Mouse (Mus musculus): ENCODE data around the gene Gatad2b.
"Not testable (repeated sequence)": the region's sequence is repeated elsewhere in the genome, so short reads cannot be mapped to it uniquely, and the experiment has no call there.

Gatad2b gene

DNA sequence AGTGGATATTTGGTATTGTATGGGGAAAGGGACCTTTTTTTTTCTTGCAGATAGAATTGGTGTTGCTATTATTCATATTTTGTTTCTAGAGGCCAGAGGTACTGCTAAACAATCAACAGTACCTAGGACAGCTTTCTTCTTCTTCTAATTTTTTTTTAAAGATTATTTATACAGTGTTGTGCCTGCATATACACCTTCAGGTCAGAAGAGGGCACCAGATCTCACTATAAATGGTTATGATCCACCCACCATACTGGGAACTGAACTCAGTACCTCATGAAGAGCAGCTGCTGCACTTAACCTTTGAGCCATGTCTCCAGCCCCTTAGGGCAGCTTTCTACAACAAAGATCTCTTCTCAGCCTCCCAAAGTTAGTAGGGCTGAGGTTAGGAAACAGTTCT, 20.4 kb downstream of the Gatad2b start:
- no peak for DNase-seq (ENCODE audit: inconsistent ontology term)

DNA sequence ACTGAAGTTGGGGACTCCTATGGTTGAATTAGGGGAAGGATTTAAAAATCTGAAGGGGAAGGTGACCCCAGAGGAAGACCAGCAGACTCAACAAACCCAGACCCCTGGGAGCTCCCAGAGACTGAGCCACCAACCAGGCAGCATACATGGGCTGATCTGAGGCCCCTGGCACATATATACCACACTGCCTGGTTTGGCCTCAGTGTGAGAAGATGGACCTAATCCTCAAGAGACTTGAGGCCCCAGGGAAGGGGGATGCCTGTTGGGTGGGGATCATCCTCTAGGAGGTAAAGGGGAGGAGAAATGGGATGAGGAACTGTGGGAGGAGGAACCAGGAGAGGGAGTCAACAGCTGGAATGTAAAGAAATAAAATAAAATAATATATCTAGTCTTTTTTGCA, 21.3 kb downstream of the Gatad2b start:
- no peak for DNase-seq (ENCODE audit: inconsistent ontology term)

DNA sequence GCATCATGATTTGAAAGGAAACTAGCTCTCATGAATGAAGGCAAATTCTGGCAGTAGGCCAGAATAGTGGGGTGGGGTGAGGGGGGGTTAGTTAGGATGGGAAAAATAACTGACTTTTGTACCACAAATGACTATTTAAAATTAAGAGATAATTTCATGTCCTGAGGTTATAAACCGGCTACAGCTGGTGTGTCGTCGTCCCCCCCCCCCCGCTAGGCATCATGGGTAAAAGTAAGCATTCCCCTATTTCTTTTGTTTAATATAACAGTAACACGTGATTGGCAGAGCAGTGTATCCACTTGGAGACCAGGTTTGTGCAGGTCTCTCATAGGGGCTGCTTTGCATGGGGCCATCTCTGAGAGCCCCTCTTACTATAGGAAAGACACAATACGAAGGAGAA, 29.3 kb downstream of the Gatad2b start:
- DNase-seq (ENCODE audit: inconsistent ontology term) = peak; percentile 17

DNA sequence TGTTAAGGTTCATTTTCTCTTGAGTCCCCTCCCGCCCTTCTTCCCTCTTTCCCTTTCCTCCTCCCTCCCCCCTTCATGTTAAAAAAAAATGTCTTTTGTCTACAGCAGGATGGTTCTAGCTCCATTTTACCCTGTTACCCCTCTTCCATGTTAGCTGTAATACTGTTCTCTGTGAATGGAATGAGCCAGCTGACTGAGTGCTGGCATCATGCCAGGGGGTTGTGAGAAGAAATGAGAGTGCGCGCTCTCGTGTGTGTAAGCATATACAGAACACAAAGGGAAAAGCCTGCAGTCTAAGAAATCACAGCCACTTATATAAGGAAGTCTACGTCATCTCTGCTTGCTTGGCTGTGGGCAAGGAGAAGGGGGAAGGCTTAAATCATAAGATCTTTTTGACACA, 30.1 kb downstream of the Gatad2b start:
- peak; percentile 74 for DNase-seq (ENCODE audit: inconsistent ontology term)

DNA sequence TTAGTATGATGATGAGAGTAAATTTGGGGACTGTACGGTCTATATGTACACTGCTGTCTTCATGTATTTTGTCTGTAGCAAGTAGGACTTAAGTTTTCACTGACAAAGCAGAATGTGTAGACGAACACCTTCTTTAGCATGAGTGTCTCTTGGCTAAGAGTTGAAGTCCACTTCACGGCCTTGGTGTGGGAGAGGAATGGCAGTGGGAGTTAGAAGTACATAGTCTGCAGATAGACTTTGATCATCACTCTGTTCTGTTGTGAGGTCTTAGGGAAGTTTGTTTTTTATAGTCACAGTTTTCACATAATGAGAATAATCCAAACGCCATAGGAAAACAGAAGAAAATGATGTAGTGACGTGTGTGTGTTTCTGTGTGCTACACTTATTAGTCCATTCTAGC, 39.5 kb downstream of the Gatad2b start:
- no peak for DNase-seq (ENCODE audit: inconsistent ontology term)

DNA sequence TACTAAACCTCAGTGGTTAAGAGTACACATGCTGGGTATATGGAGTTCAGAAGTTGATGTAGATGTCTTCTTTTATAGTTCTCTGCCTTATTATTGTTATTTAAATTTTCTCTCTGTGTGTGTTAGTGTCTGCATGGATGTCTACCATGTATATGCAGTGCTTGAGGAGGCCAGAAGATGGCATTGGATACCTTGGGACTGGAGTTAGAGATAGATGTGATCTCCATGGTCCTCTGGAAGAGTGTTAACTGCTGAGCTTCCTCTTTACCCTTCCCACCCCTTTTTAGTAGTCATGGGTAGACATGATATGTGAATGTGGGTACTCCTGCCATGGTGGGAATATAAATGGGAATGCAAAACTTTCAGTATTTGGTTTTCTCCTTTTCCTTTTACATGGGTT, 42.5 kb downstream of the Gatad2b start:
- no peak for DNase-seq (ENCODE audit: inconsistent ontology term)

DNA sequence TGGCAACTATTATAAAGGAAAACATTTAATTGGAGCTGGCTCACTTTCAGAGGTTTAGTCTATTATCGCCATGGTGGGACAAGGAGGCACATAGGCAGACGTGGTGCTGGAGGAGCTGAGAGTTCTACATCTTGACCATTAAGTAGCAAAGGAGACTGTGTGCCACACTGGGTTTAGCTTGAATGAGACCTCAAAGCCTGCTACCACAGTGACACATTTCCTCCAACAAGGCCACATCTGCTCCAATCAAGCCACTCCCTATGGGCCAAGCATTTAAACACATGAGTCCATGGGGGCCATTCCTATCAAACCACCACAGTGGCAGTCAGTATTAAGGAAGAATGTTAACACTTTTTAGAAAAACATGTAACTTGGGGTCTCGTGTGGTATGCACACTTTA, 45.2 kb downstream of the Gatad2b start:
- no peak for DNase-seq (ENCODE audit: inconsistent ontology term)

DNA sequence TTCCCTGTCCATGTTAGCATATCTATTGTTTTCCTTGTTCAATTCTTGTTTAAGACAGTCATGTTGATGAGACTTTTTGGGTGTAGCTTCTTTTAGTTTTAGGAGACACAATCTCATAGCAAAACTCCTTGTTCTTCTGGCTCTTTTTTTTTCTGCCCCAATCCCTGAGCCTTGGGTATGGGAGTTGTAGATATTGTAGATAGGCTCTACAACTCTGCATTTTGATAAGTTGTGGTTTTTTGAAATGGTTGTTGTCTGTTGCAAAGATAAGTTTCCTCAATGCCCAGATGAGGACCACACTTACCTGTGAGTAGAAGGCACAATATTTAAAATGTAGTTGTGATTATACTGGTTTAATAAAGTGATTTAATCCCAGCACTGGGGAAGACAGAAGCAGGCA, 47.2 kb downstream of the Gatad2b start:
- DNase-seq (ENCODE audit: inconsistent ontology term) = no peak

DNA sequence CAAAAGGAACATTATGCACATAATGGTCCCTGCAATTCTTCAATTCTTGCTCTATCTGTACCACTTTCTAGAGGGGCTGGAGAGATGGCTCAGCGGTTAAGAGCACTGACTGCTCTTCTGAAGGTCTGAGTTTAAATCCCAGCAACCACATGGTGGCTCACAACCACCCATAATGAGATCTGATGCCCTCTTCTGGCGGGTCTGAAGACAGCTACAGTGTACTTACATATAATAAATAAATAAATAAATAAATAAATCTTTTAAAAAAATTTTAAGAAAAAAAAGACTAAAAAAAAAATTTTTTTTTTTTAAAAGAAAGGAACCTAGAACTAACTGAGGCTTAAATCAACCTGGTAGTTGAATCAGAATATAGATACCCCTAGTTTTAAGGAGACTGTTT, 49.9 kb downstream of the Gatad2b start:
- DNase-seq (ENCODE audit: inconsistent ontology term) = not testable (repeated sequence)

DNA sequence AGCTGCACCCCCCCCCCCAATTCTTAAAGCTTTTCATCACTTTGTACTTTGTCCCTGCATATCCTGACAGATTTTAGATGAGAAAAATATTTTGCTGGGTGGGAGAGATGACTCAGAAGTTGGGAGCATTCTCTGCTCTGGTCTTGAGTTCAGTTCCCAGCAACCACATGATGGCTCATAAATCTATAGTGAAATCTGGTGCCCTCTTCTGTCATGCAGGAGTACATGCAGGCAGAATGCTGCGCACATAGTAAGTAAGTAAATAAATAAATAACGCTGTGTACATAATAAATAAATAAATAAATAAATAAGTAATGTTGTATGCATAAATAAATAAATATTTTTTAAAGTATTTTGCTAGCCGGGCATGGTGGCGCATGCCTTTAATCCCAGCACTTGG, 54.9 kb downstream of the Gatad2b start:
- no peak for DNase-seq (ENCODE audit: inconsistent ontology term)

DNA sequence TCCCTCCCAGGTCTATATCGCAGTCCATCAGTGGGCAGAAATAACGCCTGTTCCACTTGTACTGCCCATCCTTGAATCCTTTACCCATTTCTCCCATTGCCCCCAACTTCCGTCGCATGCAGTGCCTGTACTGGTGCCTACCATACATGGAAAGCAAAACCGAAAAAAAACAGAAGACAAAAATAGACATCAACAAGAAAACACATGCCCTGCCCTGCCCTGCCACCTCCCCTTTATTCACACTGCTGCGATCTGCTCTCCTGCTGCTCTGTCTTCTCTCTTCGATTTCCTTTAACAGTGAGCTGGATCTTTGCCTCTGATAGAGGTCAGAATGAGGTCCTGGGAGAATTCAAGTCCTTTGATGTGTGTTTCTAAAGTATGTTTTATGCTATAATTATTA, 65.0 kb downstream of the Gatad2b start:
- no peak for DNase-seq (ENCODE audit: inconsistent ontology term)

DNA sequence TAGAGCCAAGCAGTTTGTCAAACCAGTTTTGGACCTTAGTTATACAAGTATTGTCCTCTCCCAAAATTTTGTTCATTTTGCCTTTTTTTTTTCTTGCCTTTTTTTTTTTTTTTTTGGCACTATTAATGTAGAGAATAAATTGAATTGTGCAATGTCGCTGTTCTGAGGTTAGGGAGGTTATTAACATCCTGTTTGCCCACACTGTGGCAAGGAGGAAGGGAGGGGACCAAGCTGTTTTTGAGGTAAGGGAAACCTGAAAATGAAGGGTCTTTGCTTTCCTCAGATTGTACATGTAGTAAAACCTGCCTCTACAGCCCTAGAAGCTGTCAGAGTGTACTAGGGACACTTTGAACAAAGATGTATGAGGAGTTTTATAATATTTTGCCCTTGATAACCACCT, 66.3 kb downstream of the Gatad2b start:
- no peak for DNase-seq (ENCODE audit: inconsistent ontology term)

DNA sequence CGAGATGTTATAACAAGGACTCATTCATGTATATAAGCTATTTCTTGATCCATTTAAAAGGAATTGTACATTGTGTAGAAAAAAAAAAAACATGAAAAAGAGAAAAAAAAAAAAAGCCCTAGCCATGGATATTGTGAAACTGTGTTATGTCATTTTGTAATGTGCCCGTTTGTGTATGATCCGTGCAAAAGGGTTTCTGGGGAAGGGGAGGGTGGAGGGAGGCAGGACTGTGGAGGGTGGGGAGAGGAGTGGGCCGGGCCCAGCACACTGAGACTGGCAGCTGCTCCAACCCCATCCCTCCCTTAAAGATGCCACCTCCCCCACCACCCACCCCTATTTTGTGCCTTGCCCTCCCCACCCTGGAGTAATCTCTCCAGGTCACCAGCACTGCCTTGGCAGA, 68.5 kb downstream of the Gatad2b start:
- no peak for DNase-seq (ENCODE audit: inconsistent ontology term)

DNA sequence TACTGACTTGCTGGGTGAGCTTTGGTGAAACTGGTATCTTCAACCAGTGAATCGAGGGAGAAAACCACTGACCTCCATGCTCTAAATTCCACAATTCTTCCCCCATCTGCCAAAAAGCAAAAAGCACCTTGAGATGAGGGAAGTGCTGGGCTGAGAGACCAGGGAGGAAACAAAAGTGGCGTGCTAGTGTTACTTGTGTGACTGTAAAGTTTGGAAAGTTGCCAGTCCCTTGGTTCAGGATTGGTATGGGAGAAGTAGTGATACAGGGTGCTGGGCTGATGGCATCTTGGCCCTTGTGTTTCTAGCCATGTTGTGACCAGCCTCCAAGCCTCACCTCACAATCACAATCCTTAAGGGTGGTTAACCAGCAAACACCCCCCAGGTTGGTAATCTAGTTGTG, 69.4 kb downstream of the Gatad2b start:
- DNase-seq (ENCODE audit: inconsistent ontology term) = no peak

DNA sequence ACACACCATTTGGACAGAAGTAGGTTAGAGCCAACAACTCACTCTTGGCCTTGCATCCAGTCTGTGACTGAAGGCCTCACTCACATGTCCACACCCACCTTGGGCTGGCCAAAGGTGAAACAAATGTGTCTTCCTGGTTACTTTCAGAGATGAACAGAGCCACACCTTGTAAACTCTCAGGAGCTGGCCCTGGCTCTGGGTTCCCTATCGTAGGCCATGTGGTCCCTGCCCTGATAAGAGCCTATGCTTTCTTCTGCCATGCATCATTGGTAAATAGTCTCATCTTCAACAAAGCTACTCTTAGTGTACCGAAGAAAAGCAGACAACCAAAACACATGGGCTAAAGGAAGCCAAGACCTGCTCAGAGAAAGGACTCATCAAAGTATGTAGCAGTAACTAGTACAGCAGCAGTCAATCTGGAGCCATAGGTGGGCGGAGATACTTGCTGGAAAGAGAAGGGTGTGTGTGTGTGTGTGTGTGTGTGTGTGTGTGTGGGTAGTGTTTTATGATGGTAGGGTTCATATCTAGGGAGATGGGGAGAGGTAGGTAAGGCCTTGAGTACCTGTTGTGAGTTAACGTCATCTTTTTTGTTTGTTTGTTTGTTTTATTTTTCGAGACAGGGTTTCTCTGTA, 74.1 kb downstream of the Gatad2b start:
- no peak for DNase-seq (ENCODE audit: inconsistent ontology term)

DNA sequence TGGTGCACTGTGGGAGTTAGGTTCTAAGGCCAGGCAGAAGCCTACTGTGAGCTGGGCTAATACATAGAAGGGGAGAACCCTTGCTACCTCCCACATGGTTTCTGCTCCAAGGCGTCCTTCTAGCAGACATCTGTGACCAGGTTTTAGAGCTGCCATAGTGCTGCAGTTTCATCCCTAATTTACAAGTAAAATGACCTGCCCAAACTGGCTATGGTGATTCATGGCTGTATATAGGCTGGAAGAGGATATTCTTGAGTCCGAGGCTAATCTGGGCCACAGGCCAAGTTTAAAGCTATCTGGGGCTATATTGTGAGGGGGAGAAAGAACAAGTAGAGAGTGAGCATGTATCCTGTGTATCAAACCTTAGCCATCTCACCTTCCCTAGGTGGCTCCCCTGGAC, 76.1 kb downstream of the Gatad2b start:
- DNase-seq (ENCODE audit: inconsistent ontology term) = no peak

DNA sequence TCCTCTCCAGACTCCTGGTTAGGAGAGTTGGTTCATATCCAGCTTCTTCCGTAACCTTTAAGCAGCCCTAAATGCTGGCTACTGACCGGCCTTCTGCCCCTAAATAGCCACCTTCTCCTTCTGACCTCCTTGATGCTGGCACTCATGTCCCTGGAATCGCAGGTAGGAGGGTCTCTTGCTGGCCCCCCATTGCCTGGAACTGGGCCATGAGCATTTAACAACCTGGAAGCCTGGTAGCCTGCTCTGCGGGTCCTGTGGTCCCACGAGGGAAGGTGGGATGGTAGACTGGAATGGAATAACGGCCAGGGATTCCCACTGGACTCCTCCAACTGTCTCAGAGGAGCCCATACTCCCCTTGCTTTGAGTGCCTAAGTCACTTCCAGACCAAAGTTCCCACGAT, 78.9 kb downstream of the Gatad2b start:
- no peak for DNase-seq (ENCODE audit: inconsistent ontology term)

DNA sequence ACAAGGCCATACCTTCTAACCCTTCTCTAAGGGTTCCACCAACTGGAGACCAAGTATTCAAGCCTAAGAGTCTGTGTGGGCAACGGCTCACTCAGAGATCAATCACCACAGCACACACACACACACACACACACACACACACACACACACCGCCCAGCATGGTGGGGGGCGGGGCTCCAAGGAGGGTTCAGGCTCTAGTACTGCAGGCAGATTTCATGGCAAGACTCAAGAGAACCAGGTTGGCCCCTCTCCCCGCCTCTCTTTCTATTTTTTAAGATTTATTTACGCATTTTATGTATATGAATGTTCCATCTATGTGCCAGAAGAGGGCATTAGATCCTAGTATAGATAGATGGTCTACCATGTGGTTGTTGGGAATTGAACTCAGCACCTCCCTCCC, 79.8 kb downstream of the Gatad2b start:
- no peak for DNase-seq (ENCODE audit: inconsistent ontology term)

DNA sequence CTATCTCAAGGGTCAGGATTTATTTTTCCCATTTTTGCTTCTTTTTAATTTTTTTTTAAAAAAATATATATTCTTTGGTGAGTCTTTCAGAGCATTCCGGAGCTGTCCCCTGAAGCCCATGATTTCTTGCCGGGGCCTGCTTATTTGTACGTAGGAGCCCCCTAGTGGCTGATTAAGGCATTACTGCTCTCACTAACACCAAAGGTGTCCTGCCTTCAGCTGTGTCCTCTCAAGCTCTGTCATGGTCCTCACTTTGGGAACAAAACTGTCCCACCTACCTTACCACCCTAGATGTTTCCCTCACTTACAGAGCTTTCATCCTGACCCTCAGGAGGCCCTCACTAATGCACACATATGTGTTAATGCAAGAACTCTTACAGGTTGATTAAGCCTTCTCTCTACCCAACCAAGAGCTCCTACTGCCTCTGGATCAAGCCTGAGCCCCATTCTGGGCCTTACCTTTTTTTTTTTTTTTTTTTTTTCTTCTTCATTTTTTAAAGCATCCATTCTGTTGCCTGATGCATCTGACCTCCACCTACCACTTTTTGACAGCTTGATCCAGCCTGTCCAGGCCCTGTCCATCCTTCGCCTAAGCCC, 80.6 kb downstream of the Gatad2b start:
- DNase-seq (ENCODE audit: inconsistent ontology term) = peak; percentile 43

DNA sequence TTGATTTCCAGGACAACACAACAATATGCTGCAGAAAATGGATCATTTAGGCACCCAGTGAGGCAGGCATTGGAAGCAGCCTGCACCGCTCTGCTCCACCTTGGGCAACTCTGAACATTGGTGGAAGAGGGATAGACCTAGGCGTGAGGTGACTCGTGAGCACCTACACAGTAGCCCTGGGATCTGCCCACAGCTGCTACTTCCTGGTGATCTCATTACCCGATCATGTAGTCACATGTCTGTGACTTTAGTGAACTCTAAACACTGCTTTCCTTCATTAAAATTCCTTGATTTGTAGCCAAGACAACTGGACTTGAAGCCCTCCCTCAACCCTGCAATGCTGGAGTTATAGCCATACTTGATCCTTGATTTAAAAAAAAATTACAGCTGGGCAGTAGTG, 81.4 kb downstream of the Gatad2b start:
- peak; percentile 32 for DNase-seq (ENCODE audit: inconsistent ontology term)

DNA sequence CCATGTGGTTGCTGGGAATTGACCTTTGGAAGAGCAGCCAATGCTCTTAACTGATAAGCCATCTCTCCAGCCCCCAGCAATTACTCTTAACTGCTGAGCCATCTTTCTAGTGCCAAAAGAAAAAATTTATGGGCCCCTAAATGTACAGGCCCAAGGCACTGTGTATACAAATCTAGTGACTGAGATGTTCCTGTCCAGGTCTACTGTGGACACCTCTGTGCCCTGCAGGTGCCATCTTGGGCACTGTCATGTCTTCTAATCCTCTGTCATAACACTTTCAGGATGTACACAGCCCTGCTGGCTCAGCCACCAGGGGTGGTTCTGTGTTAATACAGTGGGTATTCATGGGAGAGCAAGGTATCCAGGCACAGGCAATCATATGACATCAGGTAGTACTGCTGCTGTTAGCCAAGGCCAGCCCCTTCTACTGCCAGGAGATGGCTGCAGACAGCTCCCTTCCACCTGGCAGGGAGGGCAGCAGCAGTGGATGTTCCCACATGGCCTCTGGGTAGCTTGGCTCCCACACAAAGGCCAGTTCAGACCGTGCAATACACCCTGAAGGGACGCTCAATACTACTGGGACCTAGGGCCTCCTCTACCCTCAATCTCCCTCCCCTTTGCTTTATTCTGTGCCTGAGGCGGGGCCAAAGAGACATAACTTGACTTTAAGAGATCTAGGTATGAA, 82.7 kb downstream of the Gatad2b start:
- no peak for DNase-seq (ENCODE audit: inconsistent ontology term)

DNA sequence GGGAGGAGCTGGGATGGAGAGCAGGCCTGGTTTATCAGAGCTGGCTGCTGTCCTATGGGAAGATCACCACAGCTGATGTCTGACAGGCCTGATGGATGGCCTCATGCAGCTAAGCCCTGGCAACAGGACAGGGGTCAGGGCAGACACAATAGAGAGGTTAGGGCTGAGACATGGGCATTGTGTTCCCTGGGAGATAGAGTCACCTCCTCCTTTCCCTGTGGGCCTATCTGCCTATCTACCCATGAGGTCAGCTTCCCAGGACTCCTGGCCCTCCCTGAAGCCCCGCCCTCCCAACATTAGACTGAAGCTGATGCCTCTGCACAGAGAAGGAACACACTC, 83.2 kb downstream of the Gatad2b start:
- DNase-seq (ENCODE audit: inconsistent ontology term) = peak; percentile 24

DNA sequence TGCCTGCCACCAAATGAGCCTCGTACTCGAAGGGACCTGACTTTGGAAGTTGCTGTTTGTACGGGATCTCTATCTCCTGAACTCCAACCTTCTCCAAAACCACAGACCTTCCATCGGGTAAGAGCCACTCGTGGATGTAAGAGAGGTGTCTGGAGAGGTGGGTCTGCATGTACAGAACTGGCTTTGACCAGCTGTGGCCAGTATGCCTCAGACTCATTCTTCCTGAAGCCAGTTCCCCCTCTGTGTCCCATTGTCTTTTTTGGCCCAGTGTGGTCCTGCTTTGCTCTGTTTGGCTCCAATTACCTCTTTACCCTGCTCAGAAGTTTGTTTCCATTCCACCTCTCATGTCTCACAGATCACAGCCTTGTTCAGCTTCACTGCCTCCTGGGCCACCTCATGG, 85.5 kb downstream of the Gatad2b start:
- DNase-seq (ENCODE audit: inconsistent ontology term) = no peak

DNA sequence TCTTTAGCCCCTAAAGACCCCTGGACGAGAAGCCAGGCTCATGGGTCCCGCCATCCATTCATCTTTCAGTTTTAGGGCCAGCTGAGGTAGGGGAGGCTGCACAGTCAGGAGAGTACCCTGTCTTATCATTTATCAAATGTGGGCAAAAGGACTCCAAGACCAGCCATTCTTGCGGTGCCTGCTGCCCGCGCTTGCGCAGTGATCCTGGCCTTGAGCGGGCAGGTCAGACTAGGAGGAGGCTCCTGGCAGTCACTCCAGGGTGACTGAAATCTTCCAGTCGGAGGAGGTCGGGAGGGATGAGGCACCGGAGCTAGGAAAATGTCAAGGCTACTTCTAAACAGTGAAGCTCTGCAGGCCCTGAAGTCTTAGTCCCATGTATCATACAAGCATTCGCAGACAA, 88.7 kb downstream of the Gatad2b start:
- DNase-seq (ENCODE audit: inconsistent ontology term) = no peak
